Mouse (Mus musculus) limb, embryonic 11.5 days (tissue): ENCODE measurements around the gene Akr1b10. TPM values are rescaled to one million over a fixed set of nuclear protein-coding genes. Genes with fewer than 3 reads are reported as not detected.
"Not testable (repeated sequence)": the region's sequence is repeated elsewhere in the genome, so short reads cannot be mapped to it uniquely, and the experiment has no call there.

ENCODE experiments used
- ATAC-seq: fragments of 200-750 bp; cut with Nextera tagmentation; 2 replicates; pipeline ENCODE4 v1.8.0; 2017; ENCODE audit warnings: low read depth; ENCODE audit not compliant: insufficient number of reproducible peaks, low FRiP score, low TSS enrichment
- DNase-seq: peaks from one replicate; pipeline ENCODE4 v3.0.0-alpha.2; 2015; ENCODE audit warnings: low spot score
- H3K27ac ChIP-seq: fragments of 300-500 bp; sonication (generic); replicated peaks from 2 replicates; pipeline ENCODE4 v1.5.1; 2014; ENCODE audit warnings: low read depth, mild to moderate bottlenecking, low read length
- H3K27me3 ChIP-seq: fragments of 300-500 bp; sonication (generic); 2 replicates; pipeline ENCODE4 v1.6.1; 2014; ENCODE audit warnings: mild to moderate bottlenecking, low read length, mixed read lengths; ENCODE audit not compliant: control insufficient read depth, insufficient read depth
- H3K36me3 ChIP-seq: fragments of 300-500 bp; sonication (generic); 2 replicates; pipeline ENCODE4 v1.6.1; 2014; ENCODE audit warnings: mild to moderate bottlenecking, low read length, moderate library complexity, mixed read lengths; ENCODE audit not compliant: control insufficient read depth, insufficient read depth
- H3K4me1 ChIP-seq: fragments of 300-500 bp; sonication (generic); 2 replicates; pipeline ENCODE4 v1.6.1; 2014; ENCODE audit warnings: low read length, mixed read lengths; ENCODE audit not compliant: control insufficient read depth, insufficient read depth
- H3K4me2 ChIP-seq: fragments of 300-500 bp; sonication (generic); 2 replicates; pipeline ENCODE4 v1.6.1; 2014; ENCODE audit warnings: low read depth, mild to moderate bottlenecking, moderate library complexity; ENCODE audit not compliant: severe bottlenecking
- H3K4me3 ChIP-seq: fragments of 300-500 bp; sonication (generic); 2 replicates; pipeline ENCODE4 v1.5.1; 2014; ENCODE audit warnings: low read depth, low read length
- H3K9ac ChIP-seq: fragments of 300-500 bp; sonication (generic); 2 replicates; pipeline ENCODE4 v1.6.1; 2014; ENCODE audit warnings: mild to moderate bottlenecking, low read length
- H3K9me3 ChIP-seq: fragments of 300-500 bp; sonication (generic); 2 replicates; pipeline ENCODE4 v1.6.1; 2016; ENCODE audit warnings: low read length; ENCODE audit not compliant: control insufficient read depth
- WGBS: fragments of 180-500 bp; shearing (Covaris S2); extraction: QIAGEN DNeasy Blood & Tissue Kit; methylation state at CpG from one replicate; pipeline ENCODE4 v1.1.7; 2014; 5-methylcytosine and 5-hydroxymethylcytosine counted together
- polyA plus RNA-seq: library from polyadenylated mRNA; unstranded; fragments of >200 nt; fragmentation: Nextera tagmentation; extraction: Ambion mirVana; gene quantifications from 2 replicates; pipeline ENCODE4 v1.2.1, GENCODE M21; 2014

The Akr1b10 gene
- polyA plus RNA-seq, 1 experiment from 2014 or later: 17.7 TPM

GRCm38 (mm10) chr6:34355841-34356240, 28.2 kb upstream of the Akr1b10 start:
- ATAC-seq (no peak), DNase-seq (no peak)
- 89% methylated on average over 9 of the region's 9 CpGs for WGBS
- H3K36me3 ChIP-seq: no peaks in the 10 kb centered on the region; the same call in 1 of the 2 replicates
- H3K4me2 ChIP-seq: no peak overlapping the region
- H3K27me3 ChIP-seq: no peaks in the 10 kb centered on the region
- no peak overlapping the region for H3K27ac ChIP-seq
- no peaks in the 10 kb centered on the region for H3K9me3 ChIP-seq
- H3K9ac ChIP-seq: no peak overlapping the region
- H3K4me3 ChIP-seq: no peak overlapping the region
- H3K4me1 ChIP-seq: peaks cover 3% of the 10 kb centered on the region; the same call in 1 of the 2 replicates

GRCm38 (mm10) chr6:34364217-34365136, 19.5 kb upstream of the Akr1b10 start:
- H3K9me3 ChIP-seq: no peaks in the 10 kb centered on the region
- 82% methylated on average over 12 of the region's 12 CpGs for WGBS

GRCm38 (mm10) chr6:34367998-34368397, 16.0 kb upstream of the Akr1b10 start:
- no peak for ATAC-seq

More at GRCm38 (mm10) chr6:34364217-34365136, 19.5 kb upstream of the Akr1b10 start:
- H3K27ac ChIP-seq: no peak overlapping the region
- ATAC-seq: no peak
- DNase-seq: no peak
- H3K4me2 ChIP-seq: no peak overlapping the region
- no peak overlapping the region for H3K4me3 ChIP-seq
- H3K4me1 ChIP-seq: no peaks in the 10 kb centered on the region
- H3K27me3 ChIP-seq: no peaks in the 10 kb centered on the region
- no peaks in the 10 kb centered on the region; the same call in none of the 2 replicates for H3K36me3 ChIP-seq
- no peak overlapping the region for H3K9ac ChIP-seq

GRCm38 (mm10) chr6:34370081-34370480, 13.9 kb upstream of the Akr1b10 start:
- DNase-seq (no peak), ATAC-seq (no peak)
- no peaks in the 10 kb centered on the region; the same call in 1 of the 2 replicates for H3K36me3 ChIP-seq
- no peak overlapping the region for H3K4me2 ChIP-seq
- no peaks in the 10 kb centered on the region for H3K27me3 ChIP-seq
- no peaks in the 10 kb centered on the region for H3K4me1 ChIP-seq
- no peak overlapping the region for H3K9ac ChIP-seq
- H3K27ac ChIP-seq: no peak overlapping the region
- WGBS: 87% methylated on average over 8 of the region's 8 CpGs
- no peak overlapping the region for H3K4me3 ChIP-seq
- H3K9me3 ChIP-seq: no peaks in the 10 kb centered on the region

More at GRCm38 (mm10) chr6:34367998-34368397, 16.0 kb upstream of the Akr1b10 start:
- Histone ChIP-seq H3K27ac (no peak overlapping the region), H3K9me3 (no peaks in the 10 kb centered on the region), H3K27me3 (no peaks in the 10 kb centered on the region), H3K4me2 (no peak overlapping the region), H3K36me3 (no peaks in the 10 kb centered on the region; the same call in 1 of the 2 replicates), H3K4me1 (no peaks in the 10 kb centered on the region), H3K4me3 (no peak overlapping the region), H3K9ac (no peak overlapping the region)
- WGBS: 89% methylated on average over 9 of the region's 9 CpGs
- DNase-seq: no peak

- Histone ChIP-seq H3K4me2 (peak overlapping the region; percentile 10; the same call in 1 of the 2 replicates), H3K4me3 (no peak overlapping the region), H3K4me1 (no peaks in the 10 kb centered on the region), H3K9me3 (no peaks in the 10 kb centered on the region), H3K27me3 (no peaks in the 10 kb centered on the region), H3K27ac (no peak overlapping the region), H3K36me3 (no peaks in the 10 kb centered on the region), H3K9ac (no peak overlapping the region)
- no peak for ATAC-seq
- DNase-seq: peak; percentile 87
- WGBS: 27% methylated on average over 18 of the region's 18 CpGs
These were observed 12.2 kb upstream of the Akr1b10 start for GRCm38 (mm10) chr6:34371700-34372351.

GRCm38 (mm10) chr6:34373841-34374240, 10.2 kb upstream of the Akr1b10 start:
- whole genome bisulfite sequencing: 87% methylated on average over 7 of the region's 7 CpGs
- Histone ChIP-seq H3K4me2 (no peak overlapping the region), H3K27me3 (no peaks in the 10 kb centered on the region), H3K36me3 (no peaks in the 10 kb centered on the region), H3K27ac (no peak overlapping the region), H3K9ac (no peak overlapping the region), H3K9me3 (no peaks in the 10 kb centered on the region), H3K4me3 (no peak overlapping the region), H3K4me1 (no peaks in the 10 kb centered on the region)
- DNase-seq: no peak
- ATAC-seq: no peak

- ATAC-seq, H3K27me3 ChIP-seq, H3K36me3 ChIP-seq, H3K4me3 ChIP-seq, H3K9me3 ChIP-seq, DNase-seq, H3K4me2 ChIP-seq, H3K27ac ChIP-seq, H3K4me1 ChIP-seq, H3K9ac ChIP-seq: not testable (repeated sequence)
- WGBS: 87% methylated on average over 5 of the region's 5 CpGs
These were observed 8.1 kb upstream of the Akr1b10 start for GRCm38 (mm10) chr6:34375888-34376287.

- 48% methylated on average over 8 of the region's 8 CpGs for WGBS
- Histone ChIP-seq H3K27ac (no peak overlapping the region), H3K9ac (no peak overlapping the region), H3K9me3 (no peaks in the 10 kb centered on the region), H3K4me1 (no peaks in the 10 kb centered on the region), H3K27me3 (no peaks in the 10 kb centered on the region), H3K36me3 (no peaks in the 10 kb centered on the region), H3K4me2 (peak overlapping the region; percentile 66; the same call in 1 of the 2 replicates), H3K4me3 (no peak overlapping the region)
- ATAC-seq (no peak), DNase-seq (no peak)
These were observed 617 bp upstream of the Akr1b10 start for GRCm38 (mm10) chr6:34383401-34383800.
